Mouse (Mus musculus) neural tube, embryonic 10.5 days (tissue): Measurements from ENCODE around the gene Pam.

Experiments used
- DNase-seq: peaks from one replicate; pipeline ENCODE4 v3.0.0-alpha.2; 2017; ENCODE audit warnings: low spot score; ENCODE audit errors: extremely low spot score

Pam gene

DNA sequence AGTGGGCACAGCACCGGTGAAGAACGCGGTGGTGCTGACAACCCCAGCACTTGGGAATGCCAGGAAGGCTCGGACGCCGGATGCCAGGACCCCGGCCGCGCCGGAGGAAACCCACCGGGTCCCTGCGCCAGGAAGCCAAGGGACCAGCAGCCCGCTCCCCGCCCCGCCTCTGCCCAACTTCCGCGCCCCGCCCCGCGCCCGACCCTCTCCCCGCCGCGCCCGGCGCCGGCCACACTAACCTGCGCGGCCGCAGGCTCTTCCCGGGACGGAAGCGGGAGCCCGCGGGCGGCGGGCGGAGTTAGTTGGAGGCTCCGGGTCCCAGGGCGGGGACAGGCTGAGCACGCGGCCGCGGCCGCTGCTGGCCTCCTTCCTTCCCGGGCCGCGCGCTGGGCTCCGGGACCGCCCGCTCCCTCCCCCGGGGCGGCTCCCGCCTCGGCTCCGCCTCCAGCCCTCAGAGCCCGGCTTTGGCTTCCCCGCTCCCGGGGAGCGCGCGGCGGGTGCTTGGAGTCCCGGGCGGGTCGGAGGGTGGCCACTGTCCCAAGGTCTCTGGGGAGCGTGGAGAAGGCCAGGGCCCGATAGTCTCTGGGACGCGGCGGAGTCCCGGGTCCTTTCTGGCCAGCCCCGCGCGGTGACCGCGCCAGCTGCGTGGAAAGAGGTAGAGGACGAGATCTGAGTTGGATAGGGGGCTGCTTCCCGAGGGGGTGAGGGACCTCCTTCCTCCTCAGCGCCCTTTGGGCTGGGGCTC, at the start of gene Pam:
Pam (minus strand) TSS at position 401 of the 745 bp plus-strand sequence.
- DNase-seq = peak; percentile 78

- DNase-seq = no peak
These were observed 49.4 kb upstream of the Pam start for GRCm38 (mm10) chr1:98144845-98145244.

GRCm38 (mm10) chr1:98131244-98131643, 35.8 kb upstream of the Pam start:
- DNase-seq = no peak

GRCm38 (mm10) chr1:98129561-98130347, 34.3 kb upstream of the Pam start:
- DNase-seq = no peak

GRCm38 (mm10) chr1:98129111-98129510, 33.7 kb upstream of the Pam start:
- no peak for DNase-seq

DNA sequence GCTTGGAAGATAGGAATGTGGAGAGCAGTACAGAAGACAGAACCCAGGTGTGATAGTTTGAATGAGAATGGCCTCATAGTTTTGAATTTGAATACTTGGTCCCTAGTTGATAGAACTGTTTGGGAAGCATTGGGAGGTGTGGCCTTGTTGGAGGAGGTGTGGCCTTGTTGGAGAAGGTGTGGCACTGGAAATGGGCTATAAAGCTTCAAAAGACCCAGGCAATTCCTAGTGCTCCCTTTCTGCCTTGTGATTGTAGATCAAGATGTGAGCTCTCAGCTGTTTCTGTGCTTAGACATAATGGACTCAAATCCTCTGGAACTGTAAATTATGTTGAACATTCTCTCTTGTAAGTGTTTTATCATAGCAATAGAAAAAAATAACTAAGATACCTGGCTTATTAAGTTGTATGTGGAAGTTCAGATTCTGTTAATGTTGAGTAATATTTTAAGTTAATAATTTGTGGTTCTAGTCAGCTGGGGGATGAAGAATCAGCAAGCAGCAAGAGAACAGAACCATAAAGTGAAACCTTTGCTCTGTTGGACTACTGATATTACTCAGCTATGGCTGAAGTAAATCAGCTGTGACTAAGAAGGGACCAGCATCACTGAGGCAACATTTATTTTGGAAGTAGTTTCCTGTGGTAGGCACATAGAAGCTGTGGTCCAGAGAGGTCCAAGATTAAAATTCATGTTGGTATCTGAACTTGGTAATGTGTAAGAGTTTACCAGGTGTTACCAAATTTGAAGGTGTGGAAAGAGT, 33.1 kb upstream of the Pam start:
- DNase-seq = no peak

GRCm38 (mm10) chr1:98126268-98126667, 30.8 kb upstream of the Pam start:
- no peak for DNase-seq

- no peak for DNase-seq
These were observed 29.3 kb upstream of the Pam start for GRCm38 (mm10) chr1:98124727-98125126.

- DNase-seq = no peak
These were observed 24.1 kb upstream of the Pam start for GRCm38 (mm10) chr1:98119595-98119994.

DNA sequence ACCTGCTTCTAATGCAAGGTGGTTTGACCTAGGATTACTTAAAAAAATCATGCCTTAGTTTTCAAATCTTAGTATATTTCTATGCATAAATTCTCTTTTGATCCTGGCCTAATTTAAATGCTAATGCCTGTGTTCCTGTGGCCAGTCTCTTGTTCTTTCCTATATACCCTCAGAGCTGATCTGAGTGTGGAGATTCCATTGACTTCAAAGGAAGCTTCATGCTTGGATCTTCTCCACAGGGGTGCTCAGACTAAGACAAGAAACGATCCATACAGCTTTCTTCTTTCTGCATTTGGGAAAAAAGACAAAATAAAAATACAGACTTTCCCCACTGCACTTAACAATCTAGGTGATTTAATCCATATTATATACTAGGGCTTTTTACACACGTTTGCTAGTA, 12.2 kb upstream of the Pam start:
- DNase-seq = no peak

GRCm38 (mm10) chr1:98099441-98099840, 4.0 kb upstream of the Pam start:
- no peak for DNase-seq

GRCm38 (mm10) chr1:98097957-98098729, 2.7 kb upstream of the Pam start:
- DNase-seq = no peak

DNA sequence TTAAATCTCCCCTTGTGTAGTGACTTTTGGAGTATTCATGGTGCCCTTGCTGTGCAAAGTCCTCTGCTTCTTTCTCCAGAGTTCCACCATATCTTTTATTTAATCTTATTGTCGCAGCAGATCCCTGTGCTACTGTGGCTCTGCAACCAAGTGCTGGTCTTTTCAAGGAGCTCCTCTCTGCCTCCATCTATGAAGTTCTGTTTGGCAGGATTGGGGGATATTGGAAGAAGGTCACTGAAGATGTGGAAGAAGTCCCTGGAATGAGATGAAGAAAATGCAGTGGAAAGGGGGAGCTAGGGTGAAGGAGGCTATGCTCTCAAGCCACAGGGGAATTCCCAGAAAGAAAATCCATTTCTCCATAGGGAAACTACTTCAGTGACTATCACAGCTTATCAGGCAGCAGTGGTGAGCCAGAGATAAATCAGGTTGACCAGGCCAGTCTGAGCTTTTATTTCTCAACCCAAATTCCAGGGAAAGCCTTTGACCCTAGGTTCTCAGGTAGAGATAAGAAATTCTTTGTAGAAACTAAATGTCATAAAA, 1.0 kb upstream of the Pam start:
- DNase-seq = no peak

GRCm38 (mm10) chr1:98095991-98096330, 515 bp upstream of the Pam start:
- DNase-seq = no peak

GRCm38 (mm10) chr1:98094811-98095245, 618 bp downstream of the Pam start:
- DNase-seq = no peak

GRCm38 (mm10) chr1:98089336-98089975, 6.0 kb downstream of the Pam start:
- DNase-seq = no peak

DNA sequence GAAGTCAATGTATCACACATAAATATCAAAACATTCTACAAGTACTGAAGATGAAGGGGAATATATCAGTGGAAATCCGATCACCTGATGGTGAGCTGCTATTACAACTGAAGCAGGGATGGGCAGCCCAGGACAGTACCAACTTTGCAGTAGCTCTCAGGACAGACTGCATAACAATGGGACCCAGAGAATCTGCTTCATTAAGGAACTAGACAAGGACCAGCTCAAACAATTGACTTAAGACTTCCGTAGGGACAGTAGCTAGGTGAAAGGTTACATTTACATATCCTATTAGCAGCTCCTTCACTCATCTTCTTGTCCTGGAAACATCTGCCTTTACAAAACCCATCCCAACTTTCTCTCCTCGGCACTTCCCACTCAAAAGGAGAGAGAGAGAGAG, 9.0 kb downstream of the Pam start:
- no peak for DNase-seq

GRCm38 (mm10) chr1:98084596-98085274, 10.7 kb downstream of the Pam start:
- DNase-seq = no peak

- no peak for DNase-seq
These were observed 11.9 kb downstream of the Pam start for GRCm38 (mm10) chr1:98083508-98083907.

GRCm38 (mm10) chr1:98082988-98083387, 12.5 kb downstream of the Pam start:
- no peak for DNase-seq
